Mouse (Mus musculus): ENCODE measurements around the gene Cnnm3.

DNA sequence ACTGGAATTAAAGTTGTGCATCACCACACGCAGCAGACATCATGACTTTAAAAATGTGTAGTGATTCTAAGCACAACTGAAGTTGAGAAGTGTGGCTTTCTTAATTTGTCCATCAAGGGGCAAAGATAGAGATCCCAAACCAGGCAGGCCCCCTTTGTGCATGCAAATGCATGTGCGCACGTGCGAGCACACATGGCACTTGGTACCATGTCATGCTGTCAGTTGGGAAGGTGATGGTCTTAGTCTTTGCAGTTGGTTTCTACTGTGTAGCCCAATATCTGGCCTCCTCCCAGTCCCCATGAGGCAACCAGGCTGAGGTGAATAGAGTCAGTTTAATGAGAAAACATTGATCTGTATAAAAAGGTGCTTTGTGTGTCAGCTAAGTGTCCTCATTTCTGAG is 18.2 kb downstream of the Cnnm3 start:
- TF ChIP-seq POLR2A (IDR thresholded peaks at IDR 0.05; ENCODE audit: extremely low read depth, insufficient read depth, low read length) (no peak), CTCF (IDR thresholded peaks at IDR 0.05; ENCODE audit: low read depth, low read length) (no peak)

Data from liver, adult 2 months (tissue).